Mouse (Mus musculus) adrenal gland (tissue): ENCODE data around the gene Gm10717.
"Not testable (repeated sequence)": the region's sequence is repeated elsewhere in the genome, so short reads cannot be mapped to it uniquely, and the experiment has no call there.

Source experiments
- intact Hi-C: fragments of 180-260 bp; cut with DNase I; formaldehyde crosslinking; loops from one replicate; pipeline ENCODE4 v1.15.1; 2025
- long read RNA-seq, 2 experiments: library from polyadenylated mRNA; unstranded; transcript quantifications; one replicate each; pipeline ENCODE4 v2.0.0; 2020; ENCODE audit warnings: borderline replicate concordance in 1 of 2; ENCODE audit not compliant: insufficient replicate concordance in 1 of 2

The Gm10717 gene
- long read RNA-seq, experiment 1, result 0 reads
- long read RNA-seq, experiment 2, result 0 reads

- intact Hi-C loops, result not testable (repeated sequence)
These were observed at the start of gene Gm10717 for GRCm38 (mm10) chr9:3024912-3025467. TSS of gene Gm10717 (plus strand) at chr9:3025417.

GRCm38 (mm10) chr9:3000445-3000972, 24.7 kb upstream of the Gm10717 start, which contains the start of gene Gm10722:
TSS of gene Gm10722 (plus strand) at chr9:3000922.
- intact Hi-C loops, result not testable (repeated sequence)

- intact Hi-C loops, result not testable (repeated sequence)
These were observed 24.2 kb upstream of the Gm10717 start for GRCm38 (mm10) chr9:3001006-3001405.

- intact Hi-C loops, result not testable (repeated sequence)
These were observed 23.1 kb upstream of the Gm10717 start for GRCm38 (mm10) chr9:3001948-3002659.

- intact Hi-C loops, result not testable (repeated sequence)
These were observed 22.3 kb upstream of the Gm10717 start, which contains the start of gene Gm11168 for GRCm38 (mm10) chr9:3002794-3003396. TSS of gene Gm11168 (plus strand) at chr9:3003346.

- intact Hi-C loops, result not testable (repeated sequence)
These were observed 19.0 kb upstream of the Gm10717 start for GRCm38 (mm10) chr9:3006179-3006578.

GRCm38 (mm10) chr9:3006636-3007035, 18.6 kb upstream of the Gm10717 start:
- intact Hi-C loops, result not testable (repeated sequence)

GRCm38 (mm10) chr9:3007272-3007671, 17.9 kb upstream of the Gm10717 start:
- intact Hi-C loops, result not testable (repeated sequence)

GRCm38 (mm10) chr9:3009331-3009730, 15.9 kb upstream of the Gm10717 start:
- intact Hi-C loops, result not testable (repeated sequence)

- intact Hi-C loops, result not testable (repeated sequence)
These were observed 13.1 kb upstream of the Gm10717 start for GRCm38 (mm10) chr9:3012054-3012621.

GRCm38 (mm10) chr9:3012733-3013279, 12.4 kb upstream of the Gm10717 start, which contains the start of gene Gm10721:
TSS of gene Gm10721 (plus strand) at chr9:3013140.
- intact Hi-C loops, result not testable (repeated sequence)

GRCm38 (mm10) chr9:3015354-3015753, 9.9 kb upstream of the Gm10717 start, which contains the start of gene Gm10720:
TSS of gene Gm10720 (plus strand) at chr9:3015654.
- intact Hi-C loops, result not testable (repeated sequence)

- intact Hi-C loops, result not testable (repeated sequence)
These were observed 9.3 kb upstream of the Gm10717 start for GRCm38 (mm10) chr9:3015896-3016295.

- intact Hi-C loops, result not testable (repeated sequence)
These were observed 8.1 kb upstream of the Gm10717 start, which contains the start of gene Gm10719 for GRCm38 (mm10) chr9:3017108-3017507. TSS of gene Gm10719 (plus strand) at chr9:3017408.

GRCm38 (mm10) chr9:3018944-3019343, 6.3 kb upstream of the Gm10717 start:
- intact Hi-C loops, result not testable (repeated sequence)

GRCm38 (mm10) chr9:3019835-3020727, 5.1 kb upstream of the Gm10717 start:
- intact Hi-C loops, result not testable (repeated sequence)

- intact Hi-C loops, result not testable (repeated sequence)
These were observed 2.8 kb upstream of the Gm10717 start for GRCm38 (mm10) chr9:3022316-3023008.

GRCm38 (mm10) chr9:3023312-3023984, 1.8 kb upstream of the Gm10717 start, which contains the start of gene Gm10718:
TSS of gene Gm10718 (plus strand) at chr9:3023547.
- intact Hi-C loops, result not testable (repeated sequence)
